Mouse (Mus musculus) bone marrow macrophage, adult 2 months (primary cell): Measurements from ENCODE around the gene Cdh4.

Experiments
- CTCF ChIP-seq: IDR thresholded peaks from 2 replicates; pipeline ENCODE4 v1.5.1; 2012; ENCODE audit warnings: low read depth, mild to moderate bottlenecking, low read length, moderate library complexity
- POLR2A ChIP-seq: IDR thresholded peaks from 2 replicates; pipeline ENCODE4 v1.6.1; 2012; ENCODE audit warnings: mild to moderate bottlenecking, low read depth, low read length, borderline replicate concordance

GRCm38 (mm10) chr2:179565611-179566010, 123.4 kb downstream of the Cdh4 start:
- TF ChIP-seq CTCF, result no peak
- no peak for TF ChIP-seq POLR2A
